Mouse (Mus musculus) heart, postnatal 0 days (tissue): ENCODE results near the gene Olfr1208. TPM values are rescaled to one million over a fixed set of nuclear protein-coding genes. Genes with fewer than 3 reads are reported as not detected.

Experiments
- ATAC-seq: fragments of 200-750 bp; cut with Nextera tagmentation; 2 replicates; pipeline ENCODE4 v1.8.0; 2017; ENCODE audit warnings: low read depth, moderate number of reproducible peaks, moderate library complexity; ENCODE audit not compliant: insufficient read depth
- DNase-seq: peaks from one replicate; pipeline ENCODE4 v3.0.0-alpha.2; 2016; ENCODE audit warnings: low spot score
- H3K27ac ChIP-seq: fragments of 300-500 bp; sonication (generic); 2 replicates; pipeline ENCODE4 v1.5.1; 2014; ENCODE audit warnings: low read depth, mild to moderate bottlenecking
- H3K27me3 ChIP-seq: fragments of 300-500 bp; sonication (generic); 2 replicates; pipeline ENCODE4 v1.6.1; 2014; ENCODE audit warnings: low read length, mixed read lengths; ENCODE audit not compliant: control insufficient read depth, insufficient read depth
- H3K36me3 ChIP-seq: fragments of 300-500 bp; sonication (generic); replicated peaks from 2 replicates; pipeline ENCODE4 v1.6.1; 2014; ENCODE audit warnings: low read length, mixed read lengths; ENCODE audit not compliant: control insufficient read depth, insufficient read depth
- H3K4me1 ChIP-seq: fragments of 300-500 bp; sonication (generic); 2 replicates; pipeline ENCODE4 v1.6.1; 2014; ENCODE audit warnings: antibody characterized with exemption; ENCODE audit not compliant: control insufficient read depth, insufficient read depth
- H3K4me2 ChIP-seq: fragments of 300-500 bp; sonication (generic); 2 replicates; pipeline ENCODE4 v1.6.1; 2014; ENCODE audit warnings: low read depth, mild to moderate bottlenecking, low read length, moderate library complexity
- H3K4me3 ChIP-seq: fragments of 300-500 bp; sonication (generic); 2 replicates; pipeline ENCODE4 v1.5.1; 2014; ENCODE audit warnings: low read depth, low read length
- H3K9ac ChIP-seq: fragments of 300-500 bp; sonication (generic); replicated peaks from 2 replicates; pipeline ENCODE4 v1.6.1; 2014; ENCODE audit warnings: low read depth, low read length, mixed read lengths
- H3K9me3 ChIP-seq: fragments of 300-500 bp; sonication (generic); replicated peaks from 2 replicates; pipeline ENCODE4 v1.6.1; 2016; ENCODE audit warnings: low read length; ENCODE audit not compliant: control insufficient read depth
- CTCF ChIP-seq: IDR thresholded peaks from 2 replicates; pipeline ENCODE4 v1.5.1; 2016; ENCODE audit warnings: antibody characterized with exemption, control low read depth, low read depth
- EP300 ChIP-seq: IDR thresholded peaks from 2 replicates; pipeline ENCODE4 v1.6.1; 2016; ENCODE audit warnings: antibody characterized with exemption, low read depth
- WGBS: fragments of 180-500 bp; shearing (Covaris S2); extraction: QIAGEN DNeasy Blood & Tissue Kit; methylation state at CpG from one replicate; pipeline ENCODE4 v1.1.7; 2014; 5-methylcytosine and 5-hydroxymethylcytosine counted together
- polyA plus RNA-seq: library from polyadenylated mRNA; unstranded; fragments of >200 nt; fragmentation: Nextera tagmentation; extraction: Ambion mirVana; gene quantifications from 2 replicates; pipeline ENCODE4 v1.2.1, GENCODE M21; 2015
- total RNA-seq: library from RNA; depleted of rRNA; stranded (reverse); fragments of >200 nt; gene quantifications from 2 replicates; pipeline ENCODE4 v1.2.3, GENCODE M21; 2014; ENCODE audit warnings: low replicate concordance; rRNA removed

Olfr1208 gene
- total RNA-seq: not detected in 2 replicates
- not detected in 2 replicates for polyA plus RNA-seq

DNA sequence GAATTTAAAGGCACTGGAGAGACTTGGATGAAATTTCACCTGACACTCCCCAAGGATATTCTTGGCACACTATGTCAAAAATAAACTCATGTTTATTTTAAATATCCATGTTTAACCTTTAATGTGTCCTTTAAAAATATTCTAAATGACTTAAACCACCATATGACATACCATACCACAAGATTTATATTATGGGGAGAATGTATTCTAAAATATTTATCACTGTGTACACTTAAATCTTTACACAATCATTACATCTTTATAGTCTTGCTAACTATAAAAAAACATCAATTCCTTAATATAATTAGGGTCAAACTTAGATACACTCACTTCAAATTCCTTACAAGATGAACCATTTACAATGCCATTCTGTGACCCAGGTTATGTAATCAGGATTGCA lies at the start of gene Olfr1208:
TSS of gene Olfr1208 (minus strand) at position 101 of the 400 bp plus-strand sequence.
- no peak for DNase-seq
- H3K27ac ChIP-seq: no peak within 1 kb of the TSS
- TF ChIP-seq EP300 (no peak), CTCF (no peak)

DNA sequence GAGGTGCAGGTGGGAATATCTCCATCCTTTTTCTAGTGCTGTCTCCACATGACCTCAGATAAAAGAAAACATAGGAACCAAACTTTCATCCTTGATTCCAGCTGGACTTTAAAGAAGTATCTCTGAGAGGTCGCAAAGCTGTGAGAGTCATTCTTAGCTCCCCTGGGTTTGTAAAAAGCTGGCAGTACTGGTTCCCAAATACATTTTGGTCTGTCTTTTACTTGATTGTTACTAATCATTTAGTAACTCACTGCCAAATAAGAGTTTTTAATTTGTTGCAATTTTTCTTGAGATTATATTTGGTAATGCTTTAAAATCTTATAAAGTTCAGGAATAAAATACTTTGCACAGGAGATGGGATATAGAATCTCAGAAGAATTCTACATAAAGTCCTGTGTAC lies 35.9 kb upstream of the Olfr1208 start, which contains the start of gene Olfr1211:
TSS of gene Olfr1211 (minus strand) at position 101 of the 400 bp plus-strand sequence.
- no peak for ATAC-seq
- H3K4me2 ChIP-seq: no peak within 1 kb of the TSS
- no peak for DNase-seq
- no peak for TF ChIP-seq CTCF
- no peak for TF ChIP-seq EP300
- no peaks in the 10 kb centered on the region for H3K36me3 ChIP-seq
- whole genome bisulfite sequencing: 83% methylated on average over 1 of the region's 1 CpGs
- no peak within 1 kb of the TSS for H3K4me3 ChIP-seq
- H3K27me3 ChIP-seq: no peaks in the 10 kb centered on the region
- no peak within 1 kb of the TSS for H3K27ac ChIP-seq
- H3K9ac ChIP-seq: no peak within 1 kb of the TSS
- H3K4me1 ChIP-seq: no peaks in the 10 kb centered on the region
- H3K9me3 ChIP-seq: no peaks in the 10 kb centered on the region

More for the DNA sequence above, at the start of gene Olfr1208:
- H3K4me1 ChIP-seq: no peaks in the 10 kb centered on the region
- H3K9me3 ChIP-seq: no peaks in the 10 kb centered on the region
- H3K9ac ChIP-seq: no peak within 1 kb of the TSS
- no peak within 1 kb of the TSS for H3K4me2 ChIP-seq
- no peaks in the 10 kb centered on the region for H3K27me3 ChIP-seq
- H3K4me3 ChIP-seq: no peak within 1 kb of the TSS
- ATAC-seq: no peak
- H3K36me3 ChIP-seq: no peaks in the 10 kb centered on the region

DNA sequence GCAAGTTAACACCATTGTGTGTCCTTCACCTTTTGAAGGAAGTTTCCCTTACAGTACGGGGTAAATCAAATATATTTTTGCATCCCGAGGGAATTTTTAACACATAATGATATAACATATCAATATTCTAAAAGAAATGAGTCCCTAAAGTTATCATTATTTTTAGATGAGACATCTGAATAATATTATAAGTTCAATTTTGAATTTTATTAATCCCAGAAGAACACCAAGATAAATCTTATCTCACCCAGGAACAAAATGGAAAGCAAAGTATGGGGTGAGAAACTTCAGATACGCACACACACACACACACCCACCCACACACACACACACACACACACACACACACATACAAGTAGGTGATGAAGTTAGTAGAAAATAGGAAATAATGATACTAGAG lies 12.9 kb upstream of the Olfr1208 start, which contains the start of gene Olfr1209:
TSS of gene Olfr1209 (minus strand) at position 101 of the 400 bp plus-strand sequence.
- H3K4me2 ChIP-seq: no peak within 1 kb of the TSS
- no peak within 1 kb of the TSS for H3K27ac ChIP-seq
- DNase-seq: no peak
- ATAC-seq: no peak
- 78% methylated on average over 3 of the region's 3 CpGs for WGBS
- H3K36me3 ChIP-seq: no peaks in the 10 kb centered on the region
- no peak within 1 kb of the TSS for H3K4me3 ChIP-seq
- no peaks in the 10 kb centered on the region for H3K27me3 ChIP-seq
- no peaks in the 10 kb centered on the region for H3K9me3 ChIP-seq
- H3K4me1 ChIP-seq: no peaks in the 10 kb centered on the region
- TF ChIP-seq CTCF (no peak), EP300 (no peak)
- H3K9ac ChIP-seq: no peak within 1 kb of the TSS

DNA sequence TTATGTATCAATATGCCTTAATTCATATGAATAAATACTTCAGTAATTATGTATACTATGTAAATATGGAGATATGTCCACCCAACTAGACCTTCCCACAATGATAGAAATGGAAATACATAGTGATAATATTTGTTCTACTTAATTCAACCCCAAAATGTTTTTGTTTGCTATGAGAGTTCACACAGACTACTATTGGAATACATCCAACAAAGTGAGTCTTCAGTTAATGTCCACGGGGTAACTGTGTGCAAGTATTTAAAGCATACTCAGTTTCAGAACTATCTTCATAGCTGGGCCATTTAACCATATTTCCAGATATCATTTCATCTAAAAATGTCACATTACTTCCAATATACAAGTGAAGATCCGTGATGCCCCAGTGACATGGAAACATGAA lies 39.2 kb downstream of the Olfr1208 start, which contains the start of gene Olfr1206:
TSS of gene Olfr1206 (plus strand) at position 301 of the 400 bp plus-strand sequence.
- no peak for DNase-seq
- no peaks in the 10 kb centered on the region for H3K4me1 ChIP-seq
- 52% methylated on average over 2 of the region's 2 CpGs for WGBS
- H3K9ac ChIP-seq: no peak within 1 kb of the TSS
- H3K4me2 ChIP-seq: no peak within 1 kb of the TSS
- no peaks in the 10 kb centered on the region for H3K36me3 ChIP-seq
- no peak within 1 kb of the TSS for H3K27ac ChIP-seq
- no peaks in the 10 kb centered on the region for H3K27me3 ChIP-seq
- ATAC-seq: no peak
- H3K4me3 ChIP-seq: no peak within 1 kb of the TSS
- TF ChIP-seq EP300 (no peak), CTCF (no peak)
- H3K9me3 ChIP-seq: no peaks in the 10 kb centered on the region

GRCm38 (mm10) chr2:88848992-88849391 lies 53.1 kb downstream of the Olfr1208 start, which contains the start of gene Olfr1204:
Olfr1204 (plus strand) TSS chr2:88849292.
- H3K4me2 ChIP-seq: no peak within 1 kb of the TSS
- WGBS: 91% methylated on average over 1 of the region's 1 CpGs
- no peak within 1 kb of the TSS for H3K27ac ChIP-seq
- no peaks in the 10 kb centered on the region for H3K27me3 ChIP-seq
- TF ChIP-seq CTCF (no peak), EP300 (no peak)
- H3K36me3 ChIP-seq: no peaks in the 10 kb centered on the region
- no peak for ATAC-seq
- no peak for DNase-seq
- H3K9me3 ChIP-seq: no peaks in the 10 kb centered on the region
- no peak within 1 kb of the TSS for H3K9ac ChIP-seq
- H3K4me3 ChIP-seq: no peak within 1 kb of the TSS
- H3K4me1 ChIP-seq: no peaks in the 10 kb centered on the region

Other genes starting within 250 kb of the Olfr1208 start
- not detected in 2 replicates for gene Olfr1193, start 226.7 kb downstream of the Olfr1208 start, total RNA-seq
- gene Olfr1193, start 226.7 kb downstream of the Olfr1208 start, polyA plus RNA-seq: not detected in 2 replicates
- not detected in 2 replicates for gene Olfr1195, start 213.1 kb downstream of the Olfr1208 start, total RNA-seq
- gene Olfr1195, start 213.1 kb downstream of the Olfr1208 start, polyA plus RNA-seq: not detected in 2 replicates
- not detected in 2 replicates for gene Olfr1196, start 197.7 kb downstream of the Olfr1208 start, total RNA-seq
- not detected in 2 replicates for gene Olfr1196, start 197.7 kb downstream of the Olfr1208 start, polyA plus RNA-seq
- gene Olfr1197, start 169.9 kb downstream of the Olfr1208 start, total RNA-seq: not detected in 2 replicates
- not detected in 2 replicates for gene Olfr1197, start 169.9 kb downstream of the Olfr1208 start, polyA plus RNA-seq
- not detected in 2 replicates for gene Olfr1198, start 150.9 kb downstream of the Olfr1208 start, total RNA-seq
- not detected in 2 replicates for gene Olfr1198, start 150.9 kb downstream of the Olfr1208 start, polyA plus RNA-seq
- not detected in 2 replicates for gene Olfr1199, start 141.8 kb downstream of the Olfr1208 start, total RNA-seq
- not detected in 2 replicates for gene Olfr1199, start 141.8 kb downstream of the Olfr1208 start, polyA plus RNA-seq
- not detected in 2 replicates for gene Olfr1200, start 131.8 kb downstream of the Olfr1208 start, total RNA-seq
- gene Olfr1200, start 131.8 kb downstream of the Olfr1208 start, polyA plus RNA-seq: not detected in 2 replicates
- gene Olfr1201, start 109.3 kb downstream of the Olfr1208 start, total RNA-seq: not detected in 2 replicates
- gene Olfr1201, start 109.3 kb downstream of the Olfr1208 start, polyA plus RNA-seq: not detected in 2 replicates
- not detected in 2 replicates for gene Olfr1202, start 87.8 kb downstream of the Olfr1208 start, total RNA-seq
- not detected in 2 replicates for gene Olfr1202, start 87.8 kb downstream of the Olfr1208 start, polyA plus RNA-seq
- not detected in 2 replicates for gene Olfr1205, start 72.6 kb downstream of the Olfr1208 start, total RNA-seq
- gene Olfr1205, start 72.6 kb downstream of the Olfr1208 start, polyA plus RNA-seq: not detected in 2 replicates
- not detected in 2 replicates for gene Olfr1204, start 53.0 kb downstream of the Olfr1208 start, total RNA-seq
- not detected in 2 replicates for gene Olfr1204, start 53.0 kb downstream of the Olfr1208 start, polyA plus RNA-seq
- gene Olfr1206, start 39.1 kb downstream of the Olfr1208 start, total RNA-seq: not detected in 2 replicates
- not detected in 2 replicates for gene Olfr1206, start 39.1 kb downstream of the Olfr1208 start, polyA plus RNA-seq
- gene Olfr1209, start 12.8 kb upstream of the Olfr1208 start, total RNA-seq: not detected in 2 replicates
- not detected in 2 replicates for gene Olfr1209, start 12.8 kb upstream of the Olfr1208 start, polyA plus RNA-seq
- gene Olfr1211, start 35.8 kb upstream of the Olfr1208 start, total RNA-seq: not detected in 2 replicates
- gene Olfr1211, start 35.8 kb upstream of the Olfr1208 start, polyA plus RNA-seq: not detected in 2 replicates
- gene Olfr1212, start 51.7 kb upstream of the Olfr1208 start, total RNA-seq: not detected in 2 replicates
- gene Olfr1212, start 51.7 kb upstream of the Olfr1208 start, polyA plus RNA-seq: not detected in 2 replicates
- not detected in 2 replicates for gene Gm13762, start 78.0 kb upstream of the Olfr1208 start, total RNA-seq
- gene Gm13762, start 78.0 kb upstream of the Olfr1208 start, polyA plus RNA-seq: not detected in 2 replicates
- gene Olfr1214, start 90.3 kb upstream of the Olfr1208 start, total RNA-seq: not detected in 2 replicates
- not detected in 2 replicates for gene Olfr1214, start 90.3 kb upstream of the Olfr1208 start, polyA plus RNA-seq
- not detected in 2 replicates for gene Olfr1215, start 104.7 kb upstream of the Olfr1208 start, total RNA-seq
- gene Olfr1215, start 104.7 kb upstream of the Olfr1208 start, polyA plus RNA-seq: not detected in 2 replicates
- gene Olfr1216, start 116.0 kb upstream of the Olfr1208 start, total RNA-seq: not detected in 2 replicates
- not detected in 2 replicates for gene Olfr1216, start 116.0 kb upstream of the Olfr1208 start, polyA plus RNA-seq
- gene Olfr1217, start 129.8 kb upstream of the Olfr1208 start, total RNA-seq: not detected in 2 replicates
- gene Olfr1217, start 129.8 kb upstream of the Olfr1208 start, polyA plus RNA-seq: not detected in 2 replicates
- gene Olfr1218, start 158.9 kb upstream of the Olfr1208 start, total RNA-seq: not detected in 2 replicates
- gene Olfr1218, start 158.9 kb upstream of the Olfr1208 start, polyA plus RNA-seq: not detected in 2 replicates
- not detected in 2 replicates for gene Olfr1219, start 181.2 kb upstream of the Olfr1208 start, total RNA-seq
- gene Olfr1219, start 181.2 kb upstream of the Olfr1208 start, polyA plus RNA-seq: not detected in 2 replicates
- not detected in 2 replicates for gene Olfr1220, start 204.5 kb upstream of the Olfr1208 start, total RNA-seq
- not detected in 2 replicates for gene Olfr1220, start 204.5 kb upstream of the Olfr1208 start, polyA plus RNA-seq
- not detected in 2 replicates for gene Olfr1221, start 215.0 kb upstream of the Olfr1208 start, total RNA-seq
- not detected in 2 replicates for gene Olfr1221, start 215.0 kb upstream of the Olfr1208 start, polyA plus RNA-seq
- gene Olfr1222, start 230.7 kb upstream of the Olfr1208 start, total RNA-seq: not detected in 2 replicates
- not detected in 2 replicates for gene Olfr1222, start 230.7 kb upstream of the Olfr1208 start, polyA plus RNA-seq
- not detected in 2 replicates for gene Olfr1223, start 249.2 kb upstream of the Olfr1208 start, total RNA-seq
- not detected in 2 replicates for gene Olfr1223, start 249.2 kb upstream of the Olfr1208 start, polyA plus RNA-seq